Mouse (Mus musculus) MEL (cell line): Measurements from ENCODE around the gene Snrpd2. TPM values are rescaled to one million over a fixed set of nuclear protein-coding genes. Genes with fewer than 3 reads are reported as not detected.
"Not testable (repeated sequence)": the region's sequence is repeated elsewhere in the genome, so short reads cannot be mapped to it uniquely, and the experiment has no call there.

Experiments
- DNase-seq: peaks from one replicate; pipeline ENCODE4 v3.0.0; 2011; ENCODE audit warnings: low read depth, low spot score
- H3K27ac ChIP-seq: 2 replicates; pipeline ENCODE4 v1.5.1; 2012; ENCODE audit warnings: low read depth, mild to moderate bottlenecking, control low read depth, low read length, moderate library complexity; ENCODE audit not compliant: control insufficient read depth
- H3K27me3 ChIP-seq, 2 experiments: fragments of 150-350 bp in 1 of 2; sonication (generic) in 1 of 2; 2 replicates each; pipeline ENCODE4 v1.6.1; 2012; ENCODE audit warnings: low read length in 2 of 2, mild to moderate bottlenecking in 2 of 2, improper control_type of control experiment in 1 of 2, moderate library complexity in 1 of 2; ENCODE audit not compliant: insufficient read depth in 2 of 2, control insufficient read depth in 1 of 2
- H3K36me3 ChIP-seq, 2 experiments: 2 replicates each; pipeline ENCODE4 v1.6.1; 2012 to 2014; ENCODE audit warnings: low read length in 2 of 2, improper control_type of control experiment in 1 of 2, inconsistent platforms in 1 of 2, mild to moderate bottlenecking in 1 of 2; ENCODE audit not compliant: insufficient read depth in 2 of 2, control insufficient read depth in 1 of 2
- H3K4me1 ChIP-seq, 2 experiments: fragments of 150-350 bp in 1 of 2; sonication (generic) in 1 of 2; 2 replicates each; pipeline ENCODE4 v1.6.1; 2012; ENCODE audit warnings: low read length in 2 of 2, improper control_type of control experiment in 1 of 2, mild to moderate bottlenecking in 1 of 2; ENCODE audit not compliant: insufficient read depth in 2 of 2, control insufficient read depth in 1 of 2
- H3K4me3 ChIP-seq, 2 experiments: fragments of 150-350 bp in 1 of 2; sonication (generic) in 1 of 2; 2 replicates each; pipeline ENCODE4 v1.5.1; 2012; ENCODE audit warnings: low read depth in 2 of 2, low read length in 2 of 2, mild to moderate bottlenecking in 2 of 2, moderate library complexity in 2 of 2, control low read depth in 1 of 2, improper control_type of control experiment in 1 of 2; ENCODE audit not compliant: control insufficient read depth in 1 of 2, insufficient read depth in 1 of 2
- H3K79me2 ChIP-seq: 2 replicates; pipeline ENCODE4 v1.6.1; 2012; ENCODE audit warnings: mild to moderate bottlenecking, low read length, moderate library complexity; ENCODE audit not compliant: control insufficient read depth, poor library complexity, insufficient read depth
- H3K9ac ChIP-seq: 2 replicates; pipeline ENCODE4 v1.6.1; 2012; ENCODE audit warnings: low read depth, mild to moderate bottlenecking, control low read depth, low read length, moderate library complexity; ENCODE audit not compliant: control insufficient read depth, poor library complexity, severe bottlenecking
- H3K9me3 ChIP-seq: fragments of 150-350 bp; sonication (generic); replicated peaks from 2 replicates; pipeline ENCODE4 v1.6.1; 2012; ENCODE audit warnings: mild to moderate bottlenecking, low read length, improper control_type of control experiment, moderate library complexity; ENCODE audit not compliant: insufficient read depth
- CHD1 ChIP-seq: IDR thresholded peaks from 2 replicates; pipeline ENCODE4 v1.6.1; 2012; ENCODE audit warnings: low read depth, mild to moderate bottlenecking, inconsistent platforms, low read length, improper control_type of control experiment
- CHD2 ChIP-seq: IDR thresholded peaks from 2 replicates; pipeline ENCODE4 v1.6.1; 2011; ENCODE audit warnings: low read length, improper control_type of control experiment
- CTCF ChIP-seq, 3 experiments: IDR thresholded peaks in 2 of 3; conservative IDR thresholded peaks in 1 of 3; 2 replicates each; pipeline ENCODE4 v1.5.1; 2011 to 2012; ENCODE audit warnings: low read length in 3 of 3, low read depth in 2 of 3, mild to moderate bottlenecking in 2 of 3, improper control_type of control experiment in 1 of 3, inconsistent platforms in 1 of 3, mixed read lengths in 1 of 3, moderate library complexity in 1 of 3; ENCODE audit not compliant: control insufficient read depth in 1 of 3, insufficient read depth in 1 of 3, poor library complexity in 1 of 3, severe bottlenecking in 1 of 3
- E2F4 ChIP-seq: IDR thresholded peaks from 2 replicates; pipeline ENCODE4 v1.6.1; 2011; ENCODE audit warnings: low read depth, low read length, improper control_type of control experiment, borderline replicate concordance
- ELF1 ChIP-seq: IDR thresholded peaks from 2 replicates; pipeline ENCODE4 v1.6.1; 2014; ENCODE audit warnings: low read depth, mild to moderate bottlenecking, inconsistent platforms, low read length, improper control_type of control experiment, moderate library complexity
- EP300 ChIP-seq, 2 experiments: IDR thresholded peaks; 2 replicates each; pipeline ENCODE4 v1.6.1; 2011; ENCODE audit warnings: improper control_type of control experiment in 2 of 2, low read length in 2 of 2, low read depth in 1 of 2, mild to moderate bottlenecking in 1 of 2
- ETS1 ChIP-seq: IDR thresholded peaks from 2 replicates; pipeline ENCODE4 v1.6.1; 2012; ENCODE audit warnings: low read depth, mild to moderate bottlenecking, inconsistent platforms, low read length, improper control_type of control experiment, moderate library complexity
- GABPA ChIP-seq: IDR thresholded peaks from 2 replicates; pipeline ENCODE4 v1.6.1; 2012; ENCODE audit warnings: low read depth, mild to moderate bottlenecking, inconsistent platforms, low read length, improper control_type of control experiment, moderate library complexity
- GATA1 ChIP-seq: IDR thresholded peaks from 2 replicates; pipeline ENCODE4 v1.6.1; 2011; ENCODE audit warnings: low read depth, low read length, improper control_type of control experiment
- HCFC1 ChIP-seq: IDR thresholded peaks from 2 replicates; pipeline ENCODE4 v1.6.1; 2012; ENCODE audit warnings: low read depth, mild to moderate bottlenecking, inconsistent platforms, low read length, improper control_type of control experiment, moderate library complexity
- KAT2A ChIP-seq: conservative IDR thresholded peaks from 2 replicates; pipeline ENCODE4 v1.6.1; 2012; ENCODE audit warnings: low read depth, low read length, improper control_type of control experiment, inconsistent platforms
- MAFK ChIP-seq: IDR thresholded peaks from 2 replicates; pipeline ENCODE4 v1.6.1; 2011; ENCODE audit warnings: low read depth, mild to moderate bottlenecking, low read length, improper control_type of control experiment, borderline replicate concordance
- MAX ChIP-seq: IDR thresholded peaks from 2 replicates; pipeline ENCODE4 v1.6.1; 2011; ENCODE audit warnings: low read length, improper control_type of control experiment
- MAZ ChIP-seq: IDR thresholded peaks from 2 replicates; pipeline ENCODE4 v1.6.1; 2012; ENCODE audit warnings: low read depth, mild to moderate bottlenecking, inconsistent platforms, low read length, improper control_type of control experiment
- MXI1 ChIP-seq: IDR thresholded peaks from 2 replicates; pipeline ENCODE4 v1.6.1; 2011; ENCODE audit warnings: mild to moderate bottlenecking, low read depth, low read length, improper control_type of control experiment
- MYB ChIP-seq: IDR thresholded peaks from 2 replicates; pipeline ENCODE4 v1.6.1; 2011; ENCODE audit warnings: mild to moderate bottlenecking, low read depth, low read length, improper control_type of control experiment
- MYC ChIP-seq: IDR thresholded peaks from 2 replicates; pipeline ENCODE4 v1.6.1; 2011; ENCODE audit warnings: low read depth, mild to moderate bottlenecking, low read length, improper control_type of control experiment, moderate library complexity
- NELFE ChIP-seq: IDR thresholded peaks from 2 replicates; pipeline ENCODE4 v1.6.1; 2011; ENCODE audit warnings: low read depth, low read length, improper control_type of control experiment
- NRF1 ChIP-seq: IDR thresholded peaks from 2 replicates; pipeline ENCODE4 v1.6.1; 2014; ENCODE audit warnings: low read depth, mild to moderate bottlenecking, inconsistent platforms, low read length, improper control_type of control experiment, moderate library complexity; ENCODE audit not compliant: poor library complexity, insufficient read depth, severe bottlenecking
- POLR2A ChIP-seq, 2 experiments: IDR thresholded peaks; 2 replicates each; pipeline ENCODE4 v1.6.1; 2011 to 2012; ENCODE audit warnings: low read length in 2 of 2, mild to moderate bottlenecking in 2 of 2, control low read depth in 1 of 2, improper control_type of control experiment in 1 of 2, low read depth in 1 of 2, moderate library complexity in 1 of 2; ENCODE audit not compliant: control insufficient read depth in 1 of 2, insufficient read depth in 1 of 2, poor library complexity in 1 of 2
- POLR2AphosphoS2 ChIP-seq: IDR thresholded peaks from 2 replicates; pipeline ENCODE4 v1.6.1; 2011; ENCODE audit warnings: low read length, improper control_type of control experiment
- POLR2AphosphoS5 ChIP-seq: IDR thresholded peaks from 2 replicates; pipeline ENCODE4 v1.6.1; 2012; ENCODE audit warnings: low read depth, borderline replicate concordance, mild to moderate bottlenecking, inconsistent platforms, low read length, moderate library complexity, mixed read lengths
- SIN3A ChIP-seq: IDR thresholded peaks from 2 replicates; pipeline ENCODE4 v1.6.1; 2012; ENCODE audit warnings: low read length, improper control_type of control experiment, inconsistent platforms
- TAL1 ChIP-seq: IDR thresholded peaks from 2 replicates; pipeline ENCODE4 v1.6.1; 2012; ENCODE audit warnings: mild to moderate bottlenecking, inconsistent platforms, low read length, moderate library complexity, mixed read lengths
- TBP ChIP-seq: IDR thresholded peaks from 2 replicates; pipeline ENCODE4 v1.8.0; 2011; ENCODE audit warnings: low read depth, low read length, improper control_type of control experiment
- TCF12 ChIP-seq: IDR thresholded peaks from 2 replicates; pipeline ENCODE4 v1.6.1; 2014; ENCODE audit warnings: low read depth, mild to moderate bottlenecking, inconsistent platforms, low read length, improper control_type of control experiment, moderate library complexity
- USF1 ChIP-seq: IDR thresholded peaks from 2 replicates; pipeline ENCODE4 v1.6.1; 2014; ENCODE audit warnings: low read depth, mild to moderate bottlenecking, inconsistent platforms, low read length, improper control_type of control experiment, moderate library complexity
- ZC3H11A ChIP-seq: IDR thresholded peaks from 2 replicates; pipeline ENCODE4 v1.6.1; 2012; ENCODE audit warnings: low read depth, mild to moderate bottlenecking, inconsistent platforms, low read length, improper control_type of control experiment
- ZMIZ1 ChIP-seq: IDR thresholded peaks from 2 replicates; pipeline ENCODE4 v1.6.1; 2012; ENCODE audit warnings: low read depth, mild to moderate bottlenecking, inconsistent platforms, low read length, improper control_type of control experiment, moderate library complexity
- ZNF384 ChIP-seq: IDR thresholded peaks from 2 replicates; pipeline ENCODE4 v1.6.1; 2012; ENCODE audit warnings: low read depth, mild to moderate bottlenecking, inconsistent platforms, low read length, improper control_type of control experiment
- polyA plus RNA-seq, 2 experiments: library from polyadenylated mRNA; stranded (reverse) in 1 of 2; unstranded in 1 of 2; fragments of >175 nt in 1 of 2; fragments of >200 nt in 1 of 2; gene quantifications; 2 replicates each; pipeline versions ENCODE4 v1.2.1 to v1.2.4; 2012; ENCODE audit warnings: low replicate concordance in 2 of 2, low read depth in 1 of 2; ENCODE audit not compliant: insufficient read length in 2 of 2, insufficient read depth in 1 of 2, missing spikeins in 1 of 2
- total RNA-seq: library from RNA; depleted of rRNA; stranded (reverse); fragments of 300-350 nt; gene quantifications from 2 replicates; pipeline ENCODE4 v1.2.3, GENCODE M21; 2012

Gene Snrpd2
- total and polyA plus RNA-seq, 3 experiments: 234 to 345 TPM; not detected in 1

GRCm38 (mm10) chr7:19148875-19149541 lies 514 bp upstream of the Snrpd2 start, which contains the start of gene Qpctl:
TSS of gene Qpctl (minus strand) at chr7:19149291.
- TF ChIP-seq TAL1 (peak; percentile 42; the same call in 1 of the 2 replicates), EP300 (IDR thresholded peaks at IDR 0.05; ENCODE audit: low read depth in 1 of 2, low read length in 2 of 2) (no peak), ETS1 (peak; percentile 46), MAZ (no peak), CTCF (IDR thresholded peaks at IDR 0.05 in 2 of 3, conservative IDR thresholded peaks at IDR 0.05 in 1 of 3; ENCODE audit: control insufficient read depth in 1 of 3, insufficient read depth in 1 of 3, low read depth in 2 of 3, low read length in 3 of 3, poor library complexity in 1 of 3, severe bottlenecking in 1 of 3) (0 out of 6 replicates have a peak, but pooled peaks of 1 of the 3 experiments have one; percentile 8), NRF1 (no peak), ZC3H11A (no peak), SIN3A (peak; percentile 17; the same call in 1 of the 2 replicates), E2F4 (0 out of 2 replicates have a peak, but pooled peaks have one; percentile 8), CHD1 (no peak), USF1 (0 out of 2 replicates have a peak, but pooled peaks have one; percentile 13), GABPA (no peak), MXI1 (no peak; the same call in 1 of the 2 replicates), POLR2AphosphoS5 (no peak), GATA1 (no peak), MAFK (no peak), ZMIZ1 (peak; percentile 78), ELF1 (peak; percentile 87), POLR2AphosphoS2 (no peak), ZNF384 (no peak), TCF12 (peak; percentile 45), POLR2A (IDR thresholded peaks at IDR 0.05; ENCODE audit: control insufficient read depth in 1 of 2, insufficient read depth in 1 of 2, low read depth in 1 of 2, low read length in 2 of 2, poor library complexity in 1 of 2) (peak; percentile 72 to 83), CHD2 (peak; percentile 27; the same call in 1 of the 2 replicates), KAT2A (0 out of 2 replicates have a peak, but pooled peaks have one; percentile 41), NELFE (peak; percentile 77), TBP (peak; percentile 82), HCFC1 (no peak), MYB (0 out of 2 replicates have a peak, but pooled peaks have one; percentile 28), MAX (0 out of 2 replicates have a peak, but pooled peaks have one; percentile 41), MYC (peak; percentile 67)
- Histone ChIP-seq H3K9me3 (no peaks in the 10 kb centered on the region), H3K4me3 (peak within 1 kb of the TSS; percentile 88 to 89), H3K79me2 (peaks cover 14% of the 10 kb centered on the region), H3K9ac (peak within 1 kb of the TSS; percentile 94), H3K27ac (peak within 1 kb of the TSS; percentile 94), H3K4me1 (peaks cover 4 to 17% of the 10 kb centered on the region in 2 experiments; a peak in 3 of 4 replicates), H3K27me3 (no peaks in the 10 kb centered on the region), H3K36me3 (peaks cover 0 to 6% of the 10 kb centered on the region in 2 experiments; a peak in 2 of 4 replicates)
- peak; percentile 100 for DNase-seq

GRCm38 (mm10) chr7:19151121-19151520 lies 1.6 kb downstream of the Snrpd2 start:
- DNase-seq, H3K27me3 ChIP-seq, H3K9ac ChIP-seq, H3K36me3 ChIP-seq, H3K27ac ChIP-seq, H3K9me3 ChIP-seq, H3K4me3 ChIP-seq: not testable (repeated sequence)
- Histone ChIP-seq H3K79me2 (peaks cover 14% of the 10 kb centered on the region), H3K4me1 (peaks cover 4 to 17% of the 10 kb centered on the region in 2 experiments; a peak in 3 of 4 replicates)
